Mouse (Mus musculus) forebrain, embryonic 11.5 days (tissue): ENCODE measurements around the gene Mark3. TPM values are rescaled to one million over a fixed set of nuclear protein-coding genes. Genes with fewer than 3 reads are reported as not detected.

ENCODE experiments used
- ATAC-seq: fragments of 200-750 bp; cut with Nextera tagmentation; replicated peaks from 2 replicates; pipeline ENCODE4 v1.8.0; 2017; ENCODE audit warnings: moderate TSS enrichment; ENCODE audit not compliant: low FRiP score
- DNase-seq: peaks from one replicate; pipeline ENCODE4 v3.0.0-alpha.2; 2017; ENCODE audit warnings: low spot score
- H3K27ac ChIP-seq: fragments of 300-500 bp; sonication (generic); 2 replicates; pipeline ENCODE4 v1.5.1; 2014; ENCODE audit warnings: low read depth, low read length
- H3K27me3 ChIP-seq: fragments of 300-500 bp; sonication (generic); 2 replicates; pipeline ENCODE4 v1.6.1; 2014; ENCODE audit warnings: mild to moderate bottlenecking, low read length, mixed read lengths; ENCODE audit not compliant: control insufficient read depth, insufficient read depth
- H3K36me3 ChIP-seq: fragments of 300-500 bp; sonication (generic); 2 replicates; pipeline ENCODE4 v1.6.1; 2014; ENCODE audit warnings: mild to moderate bottlenecking, low read length, moderate library complexity, mixed read lengths; ENCODE audit not compliant: control insufficient read depth, insufficient read depth
- H3K4me1 ChIP-seq: fragments of 300-500 bp; sonication (generic); replicated peaks from 2 replicates; pipeline ENCODE4 v1.6.1; 2014; ENCODE audit warnings: low read length, mixed read lengths; ENCODE audit not compliant: control insufficient read depth, insufficient read depth
- H3K4me2 ChIP-seq: fragments of 300-500 bp; sonication (generic); 2 replicates; pipeline ENCODE4 v1.6.1; 2014; ENCODE audit warnings: low read depth, mild to moderate bottlenecking, low read length, moderate library complexity, mixed read lengths; ENCODE audit not compliant: severe bottlenecking
- H3K4me3 ChIP-seq: fragments of 300-500 bp; sonication (generic); 2 replicates; pipeline ENCODE4 v1.5.1; 2014; ENCODE audit warnings: low read depth, low read length
- H3K9ac ChIP-seq: fragments of 300-500 bp; sonication (generic); 2 replicates; pipeline ENCODE4 v1.6.1; 2014; ENCODE audit warnings: low read length
- H3K9me3 ChIP-seq: fragments of 300-500 bp; sonication (generic); 2 replicates; pipeline ENCODE4 v1.6.1; 2016; ENCODE audit warnings: low read length, mixed read lengths; ENCODE audit not compliant: control insufficient read depth
- WGBS: fragments of 180-500 bp; shearing (Covaris S2); extraction: QIAGEN DNeasy Blood & Tissue Kit; methylation state at CpG from one replicate; pipeline ENCODE4 v1.1.7; 2014; 5-methylcytosine and 5-hydroxymethylcytosine counted together
- polyA plus RNA-seq: library from polyadenylated mRNA; unstranded; fragments of >200 nt; fragmentation: Nextera tagmentation; extraction: Ambion mirVana; gene quantifications from 2 replicates; pipeline ENCODE4 v1.2.1, GENCODE M21; 2014

Mark3 gene
- polyA plus RNA-seq, 1 experiment from 2014 or later = 69.1 TPM

DNA sequence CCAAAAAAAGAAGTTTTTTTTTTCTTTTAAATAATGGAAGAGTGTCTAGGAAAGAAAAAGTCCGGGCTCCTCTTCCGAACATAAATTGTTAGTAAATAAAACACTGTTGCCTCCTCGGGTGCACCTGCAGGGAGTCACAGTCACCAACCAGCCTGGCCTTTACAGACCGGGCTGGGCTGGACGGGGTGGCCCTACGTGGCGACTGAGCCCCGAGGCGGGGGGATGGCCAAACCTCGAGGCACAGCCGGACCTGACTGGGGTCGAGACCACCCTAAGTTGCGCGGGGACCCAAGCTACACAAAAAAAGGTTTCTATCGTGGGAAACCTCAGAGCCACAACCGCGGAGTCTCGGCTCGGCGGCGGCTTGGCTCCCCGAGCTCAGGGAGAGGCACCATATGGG lies 37.0 kb upstream of the Mark3 start:
- H3K9ac ChIP-seq = peak overlapping the region; percentile 93
- DNase-seq (no peak), ATAC-seq (peak; percentile 50)
- no peaks in the 10 kb centered on the region for H3K27me3 ChIP-seq
- peaks cover 6% of the 10 kb centered on the region; the same call in 1 of the 2 replicates for H3K4me1 ChIP-seq
- H3K9me3 ChIP-seq = no peaks in the 10 kb centered on the region
- peak overlapping the region; percentile 59 for H3K4me2 ChIP-seq
- peak overlapping the region; percentile 97 for H3K4me3 ChIP-seq
- peaks cover 9% of the 10 kb centered on the region; the same call in 1 of the 2 replicates for H3K36me3 ChIP-seq
- under 1% methylated on average over 22 of the region's 22 CpGs for WGBS
- H3K27ac ChIP-seq = peak overlapping the region; percentile 63

GRCm38 (mm10) chr12:111537796-111538291 lies 36.5 kb upstream of the Mark3 start, which contains the start of gene Eif5:
Gene Eif5, plus strand, starts transcription at chr12:111538016.
- peaks cover 9% of the 10 kb centered on the region; the same call in 1 of the 2 replicates for H3K36me3 ChIP-seq
- under 1% methylated on average over 40 of the region's 47 CpGs for WGBS
- H3K9ac ChIP-seq = peak within 1 kb of the TSS; percentile 98
- H3K4me1 ChIP-seq = peaks cover 6% of the 10 kb centered on the region; the same call in 1 of the 2 replicates
- H3K4me3 ChIP-seq = peak within 1 kb of the TSS; percentile 97
- peak within 1 kb of the TSS; percentile 95 for H3K27ac ChIP-seq
- no peaks in the 10 kb centered on the region for H3K9me3 ChIP-seq
- peak; percentile 100 for DNase-seq
- ATAC-seq = peak; percentile 99
- H3K4me2 ChIP-seq = peak within 1 kb of the TSS; percentile 88
- H3K27me3 ChIP-seq = no peaks in the 10 kb centered on the region

DNA sequence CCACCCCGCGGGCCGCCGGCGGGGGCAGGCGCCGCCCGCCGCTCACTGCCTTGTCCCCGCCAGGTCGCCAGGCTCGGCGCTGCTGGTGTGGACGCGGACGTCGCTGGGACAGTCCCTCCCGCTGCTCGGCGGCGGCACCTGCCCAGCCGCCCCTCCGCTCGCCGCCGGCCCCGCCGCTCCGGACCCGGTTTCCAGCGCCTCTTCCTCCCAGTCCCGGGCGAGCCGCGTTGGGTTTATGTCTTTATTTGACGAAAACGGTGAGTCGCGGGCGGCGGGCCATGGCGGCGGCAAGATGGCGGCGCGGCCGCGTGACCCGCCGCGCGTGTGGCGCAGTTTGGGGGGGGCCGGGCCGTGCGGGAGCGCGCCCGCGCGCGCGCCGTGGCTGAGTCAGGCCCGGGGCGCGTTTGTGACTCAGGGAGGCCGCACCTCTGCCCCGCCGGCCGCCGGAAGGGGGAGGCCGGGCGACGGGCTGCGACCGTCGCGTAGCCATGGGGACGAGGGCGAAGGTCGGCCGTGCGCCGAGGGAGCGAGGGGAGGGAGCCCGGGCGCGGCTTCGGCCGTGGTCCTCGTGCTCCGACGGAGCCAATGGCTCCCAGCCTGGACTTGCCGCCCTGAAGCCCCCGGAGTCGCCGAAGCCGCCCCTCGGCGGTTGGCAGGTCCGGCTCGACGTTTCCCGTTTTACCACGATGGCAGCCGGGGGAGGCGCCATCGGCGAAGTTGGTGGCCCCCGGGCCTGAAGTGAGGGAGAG lies 35.9 kb upstream of the Mark3 start:
- DNase-seq (peak; percentile 91), ATAC-seq (peak; percentile 48)
- Histone ChIP-seq H3K27ac (peak overlapping the region; percentile 95), H3K36me3 (peaks cover 12% of the 10 kb centered on the region), H3K9ac (peak overlapping the region; percentile 98), H3K4me3 (peak overlapping the region; percentile 97), H3K27me3 (no peaks in the 10 kb centered on the region), H3K4me2 (peak overlapping the region; percentile 88), H3K9me3 (no peaks in the 10 kb centered on the region), H3K4me1 (peaks cover 6% of the 10 kb centered on the region; the same call in 1 of the 2 replicates)
- under 1% methylated on average over 86 of the region's 111 CpGs for WGBS

DNA sequence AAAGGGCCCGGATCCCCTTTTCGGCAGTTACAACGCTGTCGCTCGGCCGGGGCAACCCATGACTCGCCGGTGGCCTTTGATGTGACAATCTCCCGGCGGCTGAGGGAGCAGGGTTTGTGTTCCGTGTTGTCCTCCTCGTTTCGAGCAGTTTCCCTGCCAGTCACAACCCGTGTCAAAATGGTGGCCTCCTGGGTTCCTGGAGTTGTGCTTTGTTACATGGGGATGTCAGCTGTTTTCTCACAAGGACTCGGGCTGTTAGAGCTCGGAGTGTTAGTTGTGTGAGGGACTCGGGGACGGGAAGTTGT lies 35.3 kb upstream of the Mark3 start:
- Histone ChIP-seq H3K4me3 (peak overlapping the region; percentile 97), H3K9ac (peak overlapping the region; percentile 98), H3K9me3 (no peaks in the 10 kb centered on the region), H3K4me2 (peak overlapping the region; percentile 88), H3K27me3 (no peaks in the 10 kb centered on the region), H3K27ac (peak overlapping the region; percentile 95), H3K4me1 (peaks cover 6% of the 10 kb centered on the region; the same call in 1 of the 2 replicates), H3K36me3 (peaks cover 14% of the 10 kb centered on the region)
- 2% methylated on average over 18 of the region's 18 CpGs for WGBS
- ATAC-seq = no peak
- no peak for DNase-seq

- DNase-seq (no peak), ATAC-seq (no peak)
- no peaks in the 10 kb centered on the region for H3K27me3 ChIP-seq
- no peak overlapping the region for H3K4me3 ChIP-seq
- WGBS = 92% methylated on average over 3 of the region's 3 CpGs
- H3K4me2 ChIP-seq = no peak overlapping the region
- no peaks in the 10 kb centered on the region for H3K4me1 ChIP-seq
- no peaks in the 10 kb centered on the region for H3K9me3 ChIP-seq
- no peak overlapping the region for H3K9ac ChIP-seq
- H3K36me3 ChIP-seq = peaks cover 6% of the 10 kb centered on the region
- H3K27ac ChIP-seq = no peak overlapping the region
Observed at GRCm38 (mm10) chr12:111547070-111547469, 27.3 kb upstream of the Mark3 start.

- Histone ChIP-seq H3K27ac (no peak overlapping the region), H3K4me1 (no peaks in the 10 kb centered on the region), H3K9me3 (no peaks in the 10 kb centered on the region), H3K4me2 (no peak overlapping the region), H3K27me3 (no peaks in the 10 kb centered on the region), H3K36me3 (peaks cover 3% of the 10 kb centered on the region; the same call in 1 of the 2 replicates), H3K9ac (no peak overlapping the region), H3K4me3 (no peak overlapping the region)
- ATAC-seq (no peak), DNase-seq (no peak)
- WGBS = 65% methylated on average over 2 of the region's 2 CpGs
Observed at GRCm38 (mm10) chr12:111548555-111549289, 25.6 kb upstream of the Mark3 start.

DNA sequence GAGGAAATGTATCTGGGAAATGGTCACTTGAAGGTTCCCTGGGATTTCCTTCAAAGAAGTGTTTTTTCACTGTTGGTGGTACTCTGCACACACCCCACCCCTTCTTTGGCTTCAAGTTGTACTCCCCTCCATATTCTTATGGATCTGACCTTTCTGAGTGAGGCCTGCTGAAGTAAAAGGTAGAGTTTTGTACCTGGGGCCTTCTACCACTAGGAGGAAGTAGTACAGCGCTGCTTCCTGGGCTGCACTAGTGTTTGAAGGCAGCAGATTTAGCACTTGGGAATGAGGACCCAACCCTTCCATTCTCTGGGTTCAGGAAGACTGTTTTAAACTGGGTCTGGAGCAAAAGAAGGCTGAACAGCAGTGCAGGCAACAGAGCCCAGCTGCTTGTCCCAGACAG lies 23.6 kb upstream of the Mark3 start:
- H3K4me2 ChIP-seq = no peak overlapping the region
- ATAC-seq (no peak), DNase-seq (no peak)
- no peaks in the 10 kb centered on the region for H3K4me1 ChIP-seq
- H3K9ac ChIP-seq = no peak overlapping the region
- no peaks in the 10 kb centered on the region for H3K27me3 ChIP-seq
- H3K27ac ChIP-seq = no peak overlapping the region
- H3K4me3 ChIP-seq = no peak overlapping the region
- H3K9me3 ChIP-seq = no peaks in the 10 kb centered on the region
- WGBS = 52% methylated on average over 1 of the region's 1 CpGs
- H3K36me3 ChIP-seq = no peaks in the 10 kb centered on the region; the same call in 1 of the 2 replicates

GRCm38 (mm10) chr12:111552342-111552741 lies 22.0 kb upstream of the Mark3 start:
- 73% methylated on average over 8 of the region's 8 CpGs for WGBS

More at GRCm38 (mm10) chr12:111552342-111552741, 22.0 kb upstream of the Mark3 start:
- H3K36me3 ChIP-seq = no peaks in the 10 kb centered on the region; the same call in 1 of the 2 replicates
- H3K27me3 ChIP-seq = no peaks in the 10 kb centered on the region
- DNase-seq (no peak), ATAC-seq (no peak)
- no peak overlapping the region for H3K4me3 ChIP-seq
- no peaks in the 10 kb centered on the region for H3K9me3 ChIP-seq
- no peaks in the 10 kb centered on the region for H3K4me1 ChIP-seq
- no peak overlapping the region for H3K4me2 ChIP-seq
- H3K9ac ChIP-seq = no peak overlapping the region
- no peak overlapping the region for H3K27ac ChIP-seq
